Mouse (Mus musculus) left cerebral cortex, adult 8-10 months (tissue): ENCODE data around the gene Rnf207. TPM values are rescaled to one million over a fixed set of nuclear protein-coding genes. Genes with fewer than 3 reads are reported as not detected.

ENCODE experiments used
- DNase-seq, 2 experiments: peaks; one replicate each; pipeline ENCODE4 v3.0.0; 2022; ENCODE audit warnings: low spot score in 2 of 2
- total RNA-seq, 4 experiments: library from RNA; stranded (reverse); gene quantifications; 2 replicates each; pipeline ENCODE4 v1.2.4; 2022

Gene Rnf207
- total RNA-seq, 4 experiments from 2014 or later, result 15.5 to 24.1 (median 19.5) TPM

- no peak for DNase-seq
These were observed 45.6 kb downstream of the Rnf207 start for GRCm38 (mm10) chr4:152273191-152273590.

- DNase-seq, result no peak
These were observed 46.2 kb downstream of the Rnf207 start for GRCm38 (mm10) chr4:152272449-152273049.

GRCm38 (mm10) chr4:152272006-152272405 is 46.8 kb downstream of the Rnf207 start:
- no peak for DNase-seq

GRCm38 (mm10) chr4:152271334-152271733 is 47.5 kb downstream of the Rnf207 start:
- no peak for DNase-seq

- DNase-seq, result no peak
These were observed 48.2 kb downstream of the Rnf207 start for GRCm38 (mm10) chr4:152270599-152270998.

GRCm38 (mm10) chr4:152269967-152270366 is 48.8 kb downstream of the Rnf207 start:
- DNase-seq, result no peak

GRCm38 (mm10) chr4:152267748-152268369 is 50.9 kb downstream of the Rnf207 start:
- no peak for DNase-seq

GRCm38 (mm10) chr4:152266236-152266895 is 52.4 kb downstream of the Rnf207 start:
- peak in 1 of 2 experiments; percentile 58 for DNase-seq

- no peak for DNase-seq
These were observed 53.0 kb downstream of the Rnf207 start for GRCm38 (mm10) chr4:152265791-152266190.

- no peak for DNase-seq
These were observed 53.8 kb downstream of the Rnf207 start for GRCm38 (mm10) chr4:152264867-152265568.

GRCm38 (mm10) chr4:152264177-152264530 is 54.6 kb downstream of the Rnf207 start:
- no peak for DNase-seq

GRCm38 (mm10) chr4:152263512-152264176 is 55.1 kb downstream of the Rnf207 start:
- no peak for DNase-seq

GRCm38 (mm10) chr4:152263089-152263488 is 55.7 kb downstream of the Rnf207 start:
- DNase-seq, result no peak

- DNase-seq, result no peak
These were observed 56.6 kb downstream of the Rnf207 start for GRCm38 (mm10) chr4:152262187-152262586.

- DNase-seq, result no peak
These were observed 58.3 kb downstream of the Rnf207 start for GRCm38 (mm10) chr4:152260451-152260850.

GRCm38 (mm10) chr4:152257070-152257469 is 61.7 kb downstream of the Rnf207 start:
- DNase-seq, result peak in 1 of 2 experiments; percentile 80

Other genes starting within 250 kb of the Rnf207 start
- 10 to 100 TPM; 72.6 to 90.6 (median 82.4) TPM for gene Plekhg5, start 246.5 kb downstream of the Rnf207 start, total RNA-seq
- gene Tnfrsf25, start 203.1 kb downstream of the Rnf207 start, total RNA-seq, result 1 to 10 TPM; 4.3 to 9.8 (median 6.3) TPM
- 1 to 10 TPM; 2.1 to 3.2 (median 2.6) TPM for gene Espn, start 166.6 kb downstream of the Rnf207 start, total RNA-seq
- gene Hes2, start 160.1 kb downstream of the Rnf207 start, total RNA-seq, result not detected
- 100 to 1,000 TPM; 281 to 320 (median 303) TPM for gene Acot7, start 140.9 kb downstream of the Rnf207 start, total RNA-seq
- gene Gpr153, start 44.8 kb downstream of the Rnf207 start, total RNA-seq, result 10 to 100 TPM; 27.5 to 40.2 (median 31.6) TPM
- gene Hes3, start 27.3 kb downstream of the Rnf207 start, total RNA-seq, result under 1 TPM; 0.21 to 0.44 (median 0.30) TPM
- gene Icmt, start 21.8 kb downstream of the Rnf207 start, total RNA-seq, result 10 to 100 TPM; 44.7 to 51.1 (median 47.3) TPM
- 100 to 1,000 TPM; 153 to 206 (median 187) TPM for gene Rpl22, start 6.7 kb upstream of the Rnf207 start, total RNA-seq
- 100 to 1,000 TPM; 152 to 165 (median 162) TPM for gene Chd5, start 19.7 kb upstream of the Rnf207 start, total RNA-seq
- 10 to 100 TPM; 19.9 to 25.5 (median 22.3) TPM for gene Nphp4, start 157.7 kb upstream of the Rnf207 start, total RNA-seq
- gene Kcnab2, start 158.9 kb upstream of the Rnf207 start, total RNA-seq, result 100 to 1,000 TPM; 396 to 420 (median 413) TPM